Mouse (Mus musculus) hindbrain, embryonic 12.5 days (tissue): ENCODE data around the gene Zfp64. TPM values are rescaled to one million over a fixed set of nuclear protein-coding genes. Genes with fewer than 3 reads are reported as not detected.
A peak's percentile ranks its signal among the peaks of the same experiment; 100 is the strongest.

Source experiments
- ATAC-seq: fragments of 200-750 bp; cut with Nextera tagmentation; 2 replicates; pipeline ENCODE4 v1.8.0; 2017; ENCODE audit warnings: moderate TSS enrichment; ENCODE audit not compliant: low FRiP score
- H3K27ac ChIP-seq: fragments of 300-500 bp; sonication (generic); 2 replicates; pipeline ENCODE4 v1.5.1; 2016; ENCODE audit warnings: mild to moderate bottlenecking
- H3K27me3 ChIP-seq: fragments of 300-500 bp; sonication (generic); 2 replicates; pipeline ENCODE4 v1.6.1; 2016; ENCODE audit warnings: mild to moderate bottlenecking
- H3K36me3 ChIP-seq: fragments of 300-500 bp; sonication (generic); 2 replicates; pipeline ENCODE4 v1.6.1; 2016; ENCODE audit warnings: mild to moderate bottlenecking
- H3K4me1 ChIP-seq: fragments of 300-500 bp; sonication (generic); 2 replicates; pipeline ENCODE4 v1.6.1; 2016
- H3K4me2 ChIP-seq: fragments of 300-500 bp; sonication (generic); replicated peaks from 2 replicates; pipeline ENCODE4 v1.6.1; 2016; ENCODE audit warnings: mild to moderate bottlenecking
- H3K4me3 ChIP-seq: fragments of 300-500 bp; sonication (generic); 2 replicates; pipeline ENCODE4 v1.5.1; 2016; ENCODE audit warnings: mild to moderate bottlenecking
- H3K9ac ChIP-seq: fragments of 300-500 bp; sonication (generic); 2 replicates; pipeline ENCODE4 v1.6.1; 2016; ENCODE audit warnings: mild to moderate bottlenecking, moderate library complexity
- H3K9me3 ChIP-seq: fragments of 300-500 bp; sonication (generic); replicated peaks from 2 replicates; pipeline ENCODE4 v1.6.1; 2016; ENCODE audit warnings: mild to moderate bottlenecking
- WGBS: fragments of 180-500 bp; shearing (Covaris S2); methylation state at CpG from one replicate; pipeline ENCODE4 v1.1.7; 2016; 5-methylcytosine and 5-hydroxymethylcytosine counted together
- polyA plus RNA-seq: library from polyadenylated mRNA; unstranded; fragments of >200 nt; fragmentation: Nextera tagmentation; extraction: Ambion mirVana; gene quantifications from 2 replicates; pipeline ENCODE4 v1.2.1, GENCODE M21; 2016

Zfp64 gene
- polyA plus RNA-seq, 1 experiment from 2014 or later, result 39.0 TPM

DNA sequence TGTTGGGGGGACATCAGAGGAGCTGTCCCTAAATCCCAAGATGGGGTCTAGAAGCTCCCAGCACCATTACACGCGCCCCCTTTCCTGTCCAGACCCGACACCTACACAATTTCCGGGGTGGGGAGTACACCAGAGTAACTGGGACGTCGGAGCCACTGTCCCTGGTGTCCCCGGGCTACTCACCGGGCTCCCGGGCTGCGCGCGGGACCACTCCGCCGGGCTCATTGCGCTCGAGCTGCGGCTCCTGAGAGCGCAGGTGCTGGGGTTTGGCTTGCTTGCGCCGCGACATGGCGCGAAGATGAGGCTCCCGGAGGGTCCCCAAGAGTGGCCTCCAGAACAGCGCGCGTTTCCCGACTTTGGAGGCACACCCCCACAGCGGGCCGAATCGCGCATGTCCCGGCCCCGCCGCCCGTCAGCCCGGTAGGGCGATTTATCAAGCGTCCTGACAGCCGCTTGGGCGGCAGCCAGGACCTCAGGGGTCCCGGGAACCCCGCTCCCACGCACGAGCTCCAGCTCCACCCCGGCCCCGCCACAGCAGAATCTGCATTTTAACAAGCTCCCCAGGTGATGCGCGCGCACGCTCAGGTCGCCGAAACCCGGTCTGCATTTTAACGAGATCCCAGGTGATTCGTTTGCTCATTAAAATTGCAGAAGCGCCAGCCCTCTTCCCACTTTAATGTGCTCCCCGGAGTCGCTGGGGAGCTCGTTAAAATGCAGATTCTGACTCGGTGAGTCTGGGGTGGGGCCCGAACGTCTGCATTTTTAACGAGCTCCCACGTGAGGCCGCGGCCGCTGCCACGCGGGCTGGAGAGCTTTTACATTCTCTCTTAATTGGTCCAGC lies 43.1 kb downstream of the Zfp64 start:
- under 1% methylated on average over 70 of the region's 70 CpGs for WGBS
- H3K4me3 ChIP-seq, result peak overlapping the region; percentile 47
- H3K4me1 ChIP-seq, result peaks cover 29% of the 10 kb centered on the region
- peaks cover 49% of the 10 kb centered on the region for H3K27me3 ChIP-seq
- peak overlapping the region; percentile 94 for H3K4me2 ChIP-seq
- peak; percentile 74 for ATAC-seq
- H3K9me3 ChIP-seq, result no peaks in the 10 kb centered on the region
- no peak overlapping the region for H3K27ac ChIP-seq
- H3K36me3 ChIP-seq, result no peaks in the 10 kb centered on the region
- H3K9ac ChIP-seq, result peak overlapping the region; percentile 49

GRCm38 (mm10) chr2:168911527-168911926 lies 43.9 kb downstream of the Zfp64 start:
- H3K4me3 ChIP-seq, result peak overlapping the region; percentile 47
- no peak for ATAC-seq
- peaks cover 51% of the 10 kb centered on the region for H3K27me3 ChIP-seq
- H3K4me2 ChIP-seq, result peak overlapping the region; percentile 94
- no peak overlapping the region for H3K27ac ChIP-seq
- no peak overlapping the region; the same call in 1 of the 2 replicates for H3K9ac ChIP-seq
- peaks cover 29% of the 10 kb centered on the region for H3K4me1 ChIP-seq
- no peaks in the 10 kb centered on the region for H3K36me3 ChIP-seq
- no peaks in the 10 kb centered on the region for H3K9me3 ChIP-seq
- 2% methylated on average over 19 of the region's 19 CpGs for WGBS

GRCm38 (mm10) chr2:168906022-168906421 lies 49.4 kb downstream of the Zfp64 start:
- Histone ChIP-seq H3K4me1 (peaks cover 16% of the 10 kb centered on the region), H3K9ac (no peak overlapping the region), H3K9me3 (no peaks in the 10 kb centered on the region), H3K4me2 (no peak overlapping the region), H3K27me3 (peaks cover 20% of the 10 kb centered on the region), H3K4me3 (no peak overlapping the region), H3K36me3 (no peaks in the 10 kb centered on the region), H3K27ac (0 out of 2 replicates have a peak overlapping the region, but pooled peaks have one; percentile 7)
- WGBS, result 41% methylated on average over 11 of the region's 11 CpGs
- ATAC-seq, result no peak

GRCm38 (mm10) chr2:168904846-168905245 lies 50.5 kb downstream of the Zfp64 start:
- 62% methylated on average over 3 of the region's 3 CpGs for WGBS
- Histone ChIP-seq H3K9me3 (no peaks in the 10 kb centered on the region), H3K4me1 (peaks cover 12% of the 10 kb centered on the region), H3K4me2 (no peak overlapping the region), H3K4me3 (no peak overlapping the region), H3K27ac (no peak overlapping the region), H3K36me3 (no peaks in the 10 kb centered on the region), H3K9ac (no peak overlapping the region), H3K27me3 (peaks cover 9% of the 10 kb centered on the region; the same call in 1 of the 2 replicates)
- no peak for ATAC-seq

DNA sequence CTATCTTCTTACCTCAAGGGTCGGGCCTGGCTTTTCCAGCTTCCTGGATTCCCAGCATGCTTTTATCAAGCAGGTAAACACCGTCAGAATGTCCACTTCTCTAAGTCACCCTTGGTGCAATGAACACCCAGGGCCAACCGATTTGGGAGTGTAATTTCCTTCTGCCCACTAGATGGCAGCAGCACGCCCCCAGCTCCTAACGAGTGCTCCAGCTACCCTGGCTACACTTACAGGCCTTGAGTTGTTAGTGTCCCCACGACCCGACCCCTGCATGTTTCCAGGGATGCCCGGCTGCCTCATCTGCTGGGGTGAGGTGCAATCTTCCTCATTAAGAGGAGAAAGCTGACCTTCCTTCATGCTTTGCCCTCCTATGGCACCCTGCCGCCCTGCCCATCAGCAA lies 51.2 kb downstream of the Zfp64 start:
- Histone ChIP-seq H3K4me3 (no peak overlapping the region), H3K9ac (no peak overlapping the region), H3K27ac (no peak overlapping the region), H3K27me3 (peaks cover 3% of the 10 kb centered on the region; the same call in 1 of the 2 replicates), H3K36me3 (no peaks in the 10 kb centered on the region), H3K9me3 (no peaks in the 10 kb centered on the region), H3K4me2 (no peak overlapping the region), H3K4me1 (peaks cover 12% of the 10 kb centered on the region)
- no peak for ATAC-seq
- 15% methylated on average over 9 of the region's 9 CpGs for WGBS

- WGBS, result 23% methylated on average over 8 of the region's 8 CpGs
- Histone ChIP-seq H3K9ac (no peak overlapping the region), H3K36me3 (no peaks in the 10 kb centered on the region), H3K9me3 (no peaks in the 10 kb centered on the region), H3K4me3 (no peak overlapping the region), H3K4me1 (peaks cover 12% of the 10 kb centered on the region), H3K27ac (no peak overlapping the region), H3K4me2 (no peak overlapping the region), H3K27me3 (peaks cover 3% of the 10 kb centered on the region; the same call in 1 of the 2 replicates)
- ATAC-seq, result no peak
Observed at GRCm38 (mm10) chr2:168902634-168903033, 52.8 kb downstream of the Zfp64 start.

DNA sequence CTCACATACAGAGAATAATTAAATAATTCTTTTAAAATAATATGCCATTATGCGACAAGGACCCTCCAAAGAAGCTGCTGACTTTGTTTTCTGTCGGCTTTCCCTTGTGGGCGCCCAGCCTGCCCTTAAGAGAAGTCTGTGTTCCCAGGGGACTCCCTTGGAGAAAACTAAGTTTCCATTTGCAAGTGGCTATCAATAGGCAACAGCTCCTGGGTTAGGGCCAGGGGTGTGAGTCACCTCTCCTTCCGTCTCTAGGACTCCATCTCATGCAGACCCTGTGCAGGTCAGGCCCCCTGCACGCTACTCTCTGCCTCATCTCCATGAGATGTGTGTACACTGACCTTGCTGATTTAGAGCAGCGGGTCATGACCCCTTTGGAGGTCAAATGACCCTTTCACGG lies 57.5 kb downstream of the Zfp64 start:
- Histone ChIP-seq H3K36me3 (peaks cover 2% of the 10 kb centered on the region; the same call in 1 of the 2 replicates), H3K4me3 (no peak overlapping the region), H3K9ac (no peak overlapping the region), H3K4me1 (no peaks in the 10 kb centered on the region), H3K27ac (no peak overlapping the region), H3K27me3 (no peaks in the 10 kb centered on the region), H3K4me2 (no peak overlapping the region), H3K9me3 (no peaks in the 10 kb centered on the region)
- 79% methylated on average over 7 of the region's 7 CpGs for WGBS
- ATAC-seq, result no peak

- H3K4me3 ChIP-seq, result no peak overlapping the region
- H3K4me2 ChIP-seq, result no peak overlapping the region
- H3K9ac ChIP-seq, result no peak overlapping the region
- peaks cover 2% of the 10 kb centered on the region; the same call in 1 of the 2 replicates for H3K36me3 ChIP-seq
- no peaks in the 10 kb centered on the region for H3K4me1 ChIP-seq
- no peak for ATAC-seq
- H3K27me3 ChIP-seq, result no peaks in the 10 kb centered on the region
- H3K27ac ChIP-seq, result no peak overlapping the region
- no peaks in the 10 kb centered on the region for H3K9me3 ChIP-seq
- 90% methylated on average over 8 of the region's 8 CpGs for WGBS
Observed at GRCm38 (mm10) chr2:168895531-168895930, 59.9 kb downstream of the Zfp64 start.

GRCm38 (mm10) chr2:168894738-168895137 lies 60.6 kb downstream of the Zfp64 start:
- no peak for ATAC-seq
- no peaks in the 10 kb centered on the region for H3K9me3 ChIP-seq
- peaks cover 2% of the 10 kb centered on the region; the same call in 1 of the 2 replicates for H3K36me3 ChIP-seq
- no peaks in the 10 kb centered on the region for H3K27me3 ChIP-seq
- no peak overlapping the region for H3K27ac ChIP-seq
- no peaks in the 10 kb centered on the region for H3K4me1 ChIP-seq
- no peak overlapping the region for H3K4me3 ChIP-seq
- 92% methylated on average over 7 of the region's 7 CpGs for WGBS
- no peak overlapping the region for H3K9ac ChIP-seq
- H3K4me2 ChIP-seq, result no peak overlapping the region

DNA sequence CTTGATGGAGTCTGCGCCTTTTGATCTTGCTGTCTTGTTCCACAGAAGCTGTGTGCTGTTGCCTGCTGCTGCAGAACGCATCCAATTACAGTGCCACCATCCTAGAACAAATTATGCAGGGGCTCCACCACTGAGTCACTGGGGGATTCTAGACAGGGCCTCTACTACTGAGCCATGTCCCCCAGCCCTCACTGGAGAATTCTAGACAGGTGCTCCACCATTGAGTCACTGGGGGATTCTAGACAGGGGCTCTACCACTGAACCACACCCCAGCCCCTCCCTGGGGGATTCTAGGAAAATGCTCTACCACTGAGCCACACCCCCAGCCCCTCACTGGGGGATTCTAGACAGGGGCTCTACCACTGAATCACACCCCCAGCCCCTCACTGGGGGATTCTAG lies 63.3 kb downstream of the Zfp64 start:
- 75% methylated on average over 2 of the region's 2 CpGs for WGBS
- H3K9me3 ChIP-seq, result no peaks in the 10 kb centered on the region

DNA sequence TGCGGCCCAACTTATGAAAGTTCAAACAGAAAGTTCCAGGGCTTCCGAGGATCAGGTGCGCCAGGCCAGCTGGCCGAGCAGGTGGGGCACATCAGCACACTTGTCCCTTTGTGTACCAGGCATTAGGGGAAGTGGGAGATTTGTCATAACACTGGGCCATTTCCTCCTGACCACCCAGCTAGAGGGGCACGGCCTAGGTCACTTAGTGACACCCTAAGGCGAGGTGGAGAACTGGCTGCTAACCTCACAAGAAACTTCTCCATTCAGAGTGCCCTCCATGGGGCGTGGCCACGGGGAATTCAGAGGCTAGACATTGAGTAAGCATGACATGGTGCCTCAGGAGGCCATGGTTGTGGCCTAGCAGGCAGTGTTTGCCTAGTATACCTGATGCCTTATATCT lies 70.7 kb downstream of the Zfp64 start:
- Histone ChIP-seq H3K4me1 (no peaks in the 10 kb centered on the region), H3K9me3 (no peaks in the 10 kb centered on the region), H3K27ac (no peak overlapping the region), H3K27me3 (peaks cover 3% of the 10 kb centered on the region; the same call in 1 of the 2 replicates), H3K36me3 (no peaks in the 10 kb centered on the region), H3K9ac (no peak overlapping the region), H3K4me3 (no peak overlapping the region), H3K4me2 (no peak overlapping the region)
- 63% methylated on average over 8 of the region's 8 CpGs for WGBS
- ATAC-seq, result no peak

More for the DNA sequence above, 63.3 kb downstream of the Zfp64 start:
- no peak overlapping the region for H3K9ac ChIP-seq
- no peak overlapping the region for H3K4me2 ChIP-seq
- H3K27me3 ChIP-seq, result peaks cover 3% of the 10 kb centered on the region; the same call in 1 of the 2 replicates
- H3K4me1 ChIP-seq, result no peaks in the 10 kb centered on the region
- H3K4me3 ChIP-seq, result no peak overlapping the region
- ATAC-seq, result no peak
- peaks cover 2% of the 10 kb centered on the region; the same call in 1 of the 2 replicates for H3K36me3 ChIP-seq
- H3K27ac ChIP-seq, result no peak overlapping the region

DNA sequence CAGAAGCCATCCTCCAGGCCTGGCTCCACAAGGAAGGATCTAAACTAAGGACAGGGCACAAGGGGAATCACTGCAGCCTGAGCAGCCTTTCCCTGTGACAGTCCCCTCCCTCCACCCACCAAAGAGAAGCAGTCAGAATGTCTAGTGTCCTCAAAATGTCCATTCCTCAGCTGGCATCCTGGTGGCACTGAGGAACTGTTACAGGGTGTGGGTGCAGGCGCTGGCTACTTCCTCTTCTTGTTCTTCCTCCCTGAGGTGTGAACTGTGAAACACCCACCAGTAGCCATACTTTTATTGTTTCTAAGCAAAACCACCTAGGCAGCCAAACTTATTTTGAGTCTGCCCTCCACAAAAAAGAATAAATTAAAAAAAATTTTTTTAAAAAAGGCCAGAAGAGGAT lies 72.4 kb downstream of the Zfp64 start:
- Histone ChIP-seq H3K4me1 (no peaks in the 10 kb centered on the region), H3K9ac (no peak overlapping the region), H3K27me3 (peaks cover under 1% of the 10 kb centered on the region; the same call in 1 of the 2 replicates), H3K36me3 (no peaks in the 10 kb centered on the region), H3K27ac (no peak overlapping the region), H3K9me3 (no peaks in the 10 kb centered on the region), H3K4me2 (no peak overlapping the region), H3K4me3 (no peak overlapping the region)
- WGBS, result 96% methylated on average over 1 of the region's 1 CpGs
- ATAC-seq, result no peak

DNA sequence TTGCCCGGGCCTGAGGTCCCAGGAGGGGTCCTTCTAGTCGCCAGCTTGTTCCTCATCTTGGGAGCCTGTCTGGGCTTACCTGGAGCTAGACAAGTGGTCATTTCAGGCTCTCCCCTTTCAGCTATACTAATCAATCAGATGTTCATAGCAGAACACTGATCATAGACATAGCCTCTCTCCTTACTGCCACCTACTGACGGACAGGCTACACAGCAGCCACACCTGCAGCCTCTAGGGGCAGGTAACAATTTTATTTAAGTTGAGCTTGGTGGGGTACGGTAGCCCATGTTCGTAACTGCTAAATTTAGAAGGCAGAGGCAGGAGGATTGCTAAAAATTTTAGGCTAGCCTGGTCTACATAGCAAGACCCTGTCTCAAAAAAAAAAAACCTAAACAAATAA lies 73.5 kb downstream of the Zfp64 start:
- H3K4me1 ChIP-seq, result no peaks in the 10 kb centered on the region
- no peak overlapping the region for H3K4me3 ChIP-seq
- ATAC-seq, result no peak
- no peak overlapping the region for H3K9ac ChIP-seq
- H3K9me3 ChIP-seq, result no peaks in the 10 kb centered on the region
- no peaks in the 10 kb centered on the region for H3K36me3 ChIP-seq
- WGBS, result 48% methylated on average over 5 of the region's 5 CpGs
- H3K27ac ChIP-seq, result no peak overlapping the region
- no peak overlapping the region for H3K4me2 ChIP-seq
- H3K27me3 ChIP-seq, result no peaks in the 10 kb centered on the region
